Mouse (Mus musculus): Measurements from ENCODE around the gene Gm5294. TPM values are rescaled to one million over a fixed set of nuclear protein-coding genes. Genes with fewer than 3 reads are reported as not detected.

Gene Gm5294
- polyA plus RNA-seq, 1 experiment: 0.82 TPM

DNA sequence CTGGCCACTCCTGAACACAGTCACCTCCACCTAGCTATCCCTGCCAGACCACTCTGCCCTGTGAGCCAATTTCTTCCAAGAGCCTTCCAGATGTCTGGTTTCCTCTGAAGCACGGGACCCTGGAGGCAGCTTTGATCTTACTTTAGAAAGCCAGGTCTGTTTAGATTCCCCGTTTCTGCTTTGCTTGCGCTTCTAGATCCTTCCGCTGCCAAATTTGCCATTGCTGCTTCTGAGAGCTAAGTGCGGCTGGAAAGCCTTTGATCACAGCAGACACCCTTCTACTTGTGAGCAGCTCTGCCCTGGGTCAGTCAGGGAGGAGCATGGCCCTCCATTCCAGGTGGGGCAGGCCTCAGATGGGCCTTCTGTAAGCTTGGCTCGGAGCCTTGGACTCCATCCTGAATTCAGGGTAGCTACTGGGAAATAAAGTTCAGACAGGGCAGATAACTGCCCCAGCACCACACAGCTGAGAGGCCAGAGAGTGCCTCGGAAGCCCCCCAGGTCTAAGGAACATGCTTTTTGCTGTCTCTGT, 18.2 kb upstream of the Gm5294 start:
- TF ChIP-seq CTCF (IDR thresholded peaks at IDR 0.05; ENCODE audit: borderline replicate concordance, extremely low read depth, insufficient read depth, insufficient read length): no peak
- TF ChIP-seq POLR2A (IDR thresholded peaks at IDR 0.05; ENCODE audit: borderline replicate concordance, extremely low read depth, insufficient read depth, insufficient read length, poor library complexity, severe bottlenecking): no peak
- DNase-seq (ENCODE audit: low read depth): peak; percentile 48

DNA sequence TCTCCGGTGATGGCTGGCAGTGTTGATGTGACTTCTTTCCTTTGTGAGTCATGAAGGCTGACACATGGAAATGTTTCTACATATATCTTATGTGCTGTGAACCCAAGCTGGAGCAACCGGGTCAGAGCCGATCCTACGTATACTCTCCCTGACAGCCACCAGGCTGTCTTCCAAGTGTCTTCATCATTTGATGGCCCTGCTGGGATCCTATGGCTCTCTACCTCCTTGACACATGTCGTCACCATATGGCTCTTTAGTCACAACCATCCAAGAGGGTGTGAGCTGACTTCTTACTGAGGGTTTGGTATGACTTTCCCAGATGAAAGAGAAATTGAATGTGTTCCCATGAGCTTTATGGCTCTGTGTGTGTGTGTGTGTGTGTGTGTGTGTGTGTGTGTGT, 15.6 kb upstream of the Gm5294 start:
- DNase-seq (ENCODE audit: low read depth): peak; percentile 72
- TF ChIP-seq CTCF (IDR thresholded peaks at IDR 0.05; ENCODE audit: borderline replicate concordance, extremely low read depth, insufficient read depth, insufficient read length) (no peak), POLR2A (IDR thresholded peaks at IDR 0.05; ENCODE audit: borderline replicate concordance, extremely low read depth, insufficient read depth, insufficient read length, poor library complexity, severe bottlenecking) (no peak)

DNA sequence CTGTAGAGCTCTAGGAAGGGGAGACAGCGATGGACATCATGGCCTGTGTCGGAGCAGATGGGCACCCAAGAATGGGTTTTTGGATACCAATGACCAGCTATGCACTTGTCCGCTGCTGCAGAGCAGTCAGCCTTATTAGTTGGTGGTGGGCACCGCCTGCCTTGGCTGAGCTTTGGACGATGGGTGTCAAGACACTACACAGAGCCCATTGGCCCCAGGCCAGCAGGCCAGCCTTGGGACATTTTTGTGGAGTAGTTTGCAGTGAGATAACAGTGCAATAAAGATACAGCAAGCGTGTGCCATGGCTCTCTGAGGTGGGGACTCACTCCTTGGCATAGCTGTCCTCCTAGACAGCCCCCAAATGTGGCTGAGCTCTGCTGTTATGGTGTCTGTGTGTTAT, 10.1 kb upstream of the Gm5294 start:
- TF ChIP-seq POLR2A (IDR thresholded peaks at IDR 0.05; ENCODE audit: borderline replicate concordance, extremely low read depth, insufficient read depth, insufficient read length, poor library complexity, severe bottlenecking): no peak
- no peak for TF ChIP-seq CTCF (IDR thresholded peaks at IDR 0.05; ENCODE audit: borderline replicate concordance, extremely low read depth, insufficient read depth, insufficient read length)
- DNase-seq (ENCODE audit: low read depth): no peak

DNA sequence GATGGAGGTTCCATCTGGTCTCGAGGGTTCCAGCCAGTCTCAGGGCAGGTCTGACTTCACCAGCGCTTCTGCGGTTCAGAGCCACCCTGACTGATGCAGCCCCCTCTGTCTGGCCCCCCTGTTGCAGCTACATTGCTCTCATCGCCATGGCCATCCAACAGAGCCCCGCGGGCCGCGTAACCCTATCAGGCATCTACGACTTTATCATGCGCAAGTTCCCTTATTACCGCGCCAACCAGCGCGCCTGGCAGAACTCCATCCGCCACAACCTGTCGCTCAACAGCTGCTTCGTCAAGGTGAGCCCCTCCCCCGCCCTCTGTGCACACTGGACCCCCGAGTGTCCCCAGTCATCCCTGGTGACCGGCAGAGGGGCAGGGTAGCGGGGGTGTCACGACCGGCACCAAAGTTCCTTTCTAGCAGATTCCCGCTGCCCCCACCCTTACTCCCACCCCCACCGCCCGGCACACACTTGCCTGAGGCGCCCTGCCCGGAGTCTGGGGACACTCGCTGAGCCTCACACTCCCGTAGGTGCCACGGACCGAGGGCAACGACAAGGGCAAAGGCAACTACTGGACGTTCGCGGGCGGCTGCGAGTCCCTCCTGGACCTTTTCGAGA, 945 bp downstream of the Gm5294 start:
- peak; percentile 13 for DNase-seq (ENCODE audit: low read depth)

DNA sequence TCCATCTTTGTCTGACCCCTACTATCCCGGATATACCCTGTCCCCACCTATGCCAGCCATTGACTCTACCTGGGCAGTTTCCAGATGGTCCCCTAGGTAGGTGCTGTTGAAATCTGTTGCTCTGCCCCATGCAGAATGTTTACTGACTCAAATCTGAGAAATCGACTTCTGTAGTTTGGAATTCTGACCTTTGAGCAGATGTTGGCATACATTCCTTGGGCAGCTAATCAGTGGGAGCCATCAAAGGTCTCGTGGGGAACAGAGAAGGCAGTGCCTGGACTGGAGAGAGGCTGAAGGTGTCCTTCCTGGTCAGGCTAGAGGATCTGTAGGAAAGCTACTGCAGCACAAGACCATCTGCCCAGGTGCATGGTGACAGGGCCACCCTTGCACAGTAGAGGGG, 5.2 kb downstream of the Gm5294 start:
- no peak for DNase-seq (ENCODE audit: low read depth)
- no peak for TF ChIP-seq POLR2A (IDR thresholded peaks at IDR 0.05; ENCODE audit: borderline replicate concordance, extremely low read depth, insufficient read depth, insufficient read length, poor library complexity, severe bottlenecking)
- no peak for TF ChIP-seq CTCF (IDR thresholded peaks at IDR 0.05; ENCODE audit: borderline replicate concordance, extremely low read depth, insufficient read depth, insufficient read length)

More for the DNA sequence above, 945 bp downstream of the Gm5294 start:
- TF ChIP-seq POLR2A (IDR thresholded peaks at IDR 0.05; ENCODE audit: borderline replicate concordance, extremely low read depth, insufficient read depth, insufficient read length, poor library complexity, severe bottlenecking): no peak
- TF ChIP-seq CTCF (IDR thresholded peaks at IDR 0.05; ENCODE audit: borderline replicate concordance, extremely low read depth, insufficient read depth, insufficient read length): no peak

DNA sequence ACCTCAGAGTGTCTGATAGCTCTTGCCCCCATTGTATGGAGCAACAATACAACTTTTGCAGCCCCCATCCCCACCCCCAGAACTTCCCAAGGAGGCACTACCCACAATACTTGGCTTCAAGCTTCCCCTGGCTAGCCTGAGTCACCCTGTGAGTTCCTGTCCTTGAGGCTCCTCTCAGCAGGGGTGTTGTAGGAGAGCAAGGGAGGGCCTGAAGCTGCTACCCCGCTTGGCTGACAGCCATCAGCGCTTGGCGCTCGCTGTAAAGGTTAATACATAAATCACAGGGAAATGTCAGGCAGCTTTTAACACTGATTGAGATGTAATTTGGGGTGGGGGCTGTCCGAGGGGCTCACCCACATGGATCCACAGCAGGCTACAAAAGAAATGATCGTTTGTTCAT, 13.5 kb downstream of the Gm5294 start:
- TF ChIP-seq POLR2A (IDR thresholded peaks at IDR 0.05; ENCODE audit: borderline replicate concordance, extremely low read depth, insufficient read depth, insufficient read length, poor library complexity, severe bottlenecking) (no peak), CTCF (IDR thresholded peaks at IDR 0.05; ENCODE audit: borderline replicate concordance, extremely low read depth, insufficient read depth, insufficient read length) (no peak)
- peak; percentile 66 for DNase-seq (ENCODE audit: low read depth)

- TF ChIP-seq CTCF (IDR thresholded peaks at IDR 0.05; ENCODE audit: borderline replicate concordance, extremely low read depth, insufficient read depth, insufficient read length): no peak
- TF ChIP-seq POLR2A (IDR thresholded peaks at IDR 0.05; ENCODE audit: borderline replicate concordance, extremely low read depth, insufficient read depth, insufficient read length, poor library complexity, severe bottlenecking): no peak
- DNase-seq (ENCODE audit: low read depth): no peak
Observed at GRCm38 (mm10) chr5:138834910-138835309, 15.0 kb downstream of the Gm5294 start.

- TF ChIP-seq CTCF (IDR thresholded peaks at IDR 0.05; ENCODE audit: borderline replicate concordance, extremely low read depth, insufficient read depth, insufficient read length) (no peak), POLR2A (IDR thresholded peaks at IDR 0.05; ENCODE audit: borderline replicate concordance, extremely low read depth, insufficient read depth, insufficient read length, poor library complexity, severe bottlenecking) (no peak)
- no peak for DNase-seq (ENCODE audit: low read depth)
Observed at GRCm38 (mm10) chr5:138840981-138841380, 21.1 kb downstream of the Gm5294 start.

GRCm38 (mm10) chr5:138843168-138843824, 23.4 kb downstream of the Gm5294 start:
- DNase-seq (ENCODE audit: low read depth): no peak
- TF ChIP-seq POLR2A (IDR thresholded peaks at IDR 0.05; ENCODE audit: borderline replicate concordance, extremely low read depth, insufficient read depth, insufficient read length, poor library complexity, severe bottlenecking) (no peak), CTCF (IDR thresholded peaks at IDR 0.05; ENCODE audit: borderline replicate concordance, extremely low read depth, insufficient read depth, insufficient read length) (no peak)

GRCm38 (mm10) chr5:138846506-138846905, 26.6 kb downstream of the Gm5294 start:
- TF ChIP-seq POLR2A (IDR thresholded peaks at IDR 0.05; ENCODE audit: borderline replicate concordance, extremely low read depth, insufficient read depth, insufficient read length, poor library complexity, severe bottlenecking): no peak
- TF ChIP-seq CTCF (IDR thresholded peaks at IDR 0.05; ENCODE audit: borderline replicate concordance, extremely low read depth, insufficient read depth, insufficient read length): no peak
- no peak for DNase-seq (ENCODE audit: low read depth)

DNA sequence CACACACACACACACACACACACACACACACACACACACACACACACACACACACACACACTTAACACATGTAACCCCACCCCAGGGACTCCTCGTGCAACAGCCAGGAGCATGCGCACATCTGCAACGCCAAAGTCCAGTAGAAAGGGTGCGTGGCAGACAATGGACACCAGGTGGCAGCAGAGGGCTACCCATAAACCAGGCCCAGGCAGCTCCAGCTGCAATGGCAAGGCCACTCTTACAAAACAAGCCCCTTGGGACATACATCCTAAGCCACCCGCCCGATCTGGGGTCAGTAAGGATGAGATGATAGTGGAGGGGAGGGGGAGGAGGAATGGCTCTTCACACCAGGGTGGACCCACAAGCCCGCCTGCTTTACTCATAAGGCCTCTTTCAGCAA, 28.2 kb downstream of the Gm5294 start:
- TF ChIP-seq CTCF (IDR thresholded peaks at IDR 0.05; ENCODE audit: borderline replicate concordance, extremely low read depth, insufficient read depth, insufficient read length) (peak; percentile 99), POLR2A (IDR thresholded peaks at IDR 0.05; ENCODE audit: borderline replicate concordance, extremely low read depth, insufficient read depth, insufficient read length, poor library complexity, severe bottlenecking) (no peak)

More for the DNA sequence above, 28.2 kb downstream of the Gm5294 start:
- DNase-seq (ENCODE audit: low read depth): peak; percentile 92

Data from brain, embryonic 14.5 days (tissue).